Mouse (Mus musculus) layer of hippocampus, adult 18-20 months (tissue): Measurements from ENCODE around the gene Snx6. TPM values are rescaled to one million over a fixed set of nuclear protein-coding genes. Genes with fewer than 3 reads are reported as not detected.
A peak's percentile ranks its signal among the peaks of the same experiment; 100 is the strongest.
"Not testable (repeated sequence)": the region's sequence is repeated elsewhere in the genome, so short reads cannot be mapped to it uniquely, and the experiment has no call there.

Experiments used
- DNase-seq, 2 experiments: peaks; one replicate each; pipeline ENCODE4 v3.0.0; 2022; ENCODE audit warnings: low spot score in 2 of 2
- long read RNA-seq: library from polyadenylated mRNA; stranded (forward); transcript quantifications from one replicate; pipeline ENCODE4 v2.0.0, GENCODE M21; 2021
- total RNA-seq, 2 experiments: library from RNA; stranded (reverse); gene quantifications; 2 replicates each; pipeline ENCODE4 v1.2.3; 2021

Gene Snx6
- total RNA-seq = 10 to 100 TPM; 43.4 to 47.9 TPM
- long read RNA-seq, transcript Snx6-201 (14 exons, 1,928 nt) = major isoform, 67 of 102 reads
- long read RNA-seq, partial matches to known transcripts = 27 of 102 reads
- long read RNA-seq, other reads (novel, unspliced or antisense) = 8 of 102 reads

GRCm38 (mm10) chr12:54795153-54795998 is at the start of gene Snx6:
Gene Snx6 (minus strand): TSS chr12:54795703.
- DNase-seq = peak; percentile 69 to 85

GRCm38 (mm10) chr12:54844415-54844814 is 48.9 kb upstream of the Snx6 start:
- DNase-seq = no peak

GRCm38 (mm10) chr12:54841576-54841975 is 46.1 kb upstream of the Snx6 start:
- DNase-seq = no peak

GRCm38 (mm10) chr12:54839815-54840214 is 44.3 kb upstream of the Snx6 start:
- no peak for DNase-seq

GRCm38 (mm10) chr12:54838931-54839330 is 43.4 kb upstream of the Snx6 start:
- no peak for DNase-seq

GRCm38 (mm10) chr12:54835608-54836570 is 40.4 kb upstream of the Snx6 start:
- no peak for DNase-seq

GRCm38 (mm10) chr12:54834925-54835447 is 39.5 kb upstream of the Snx6 start:
- DNase-seq = peak; percentile 59 to 78

- no peak for DNase-seq
Observed at GRCm38 (mm10) chr12:54833856-54834399, 38.4 kb upstream of the Snx6 start.

GRCm38 (mm10) chr12:54831927-54832326 is 36.4 kb upstream of the Snx6 start:
- DNase-seq = not testable (repeated sequence)

- peak; percentile 62 to 86 for DNase-seq
Observed at GRCm38 (mm10) chr12:54830574-54830973, 35.1 kb upstream of the Snx6 start.

GRCm38 (mm10) chr12:54829876-54830275 is 34.4 kb upstream of the Snx6 start:
- DNase-seq = no peak

- DNase-seq = no peak
Observed at GRCm38 (mm10) chr12:54828043-54828442, 32.5 kb upstream of the Snx6 start.

- no peak for DNase-seq
Observed at GRCm38 (mm10) chr12:54825202-54825601, 29.7 kb upstream of the Snx6 start.

- DNase-seq = peak; percentile 30 to 69
Observed at GRCm38 (mm10) chr12:54822836-54823426, 27.4 kb upstream of the Snx6 start.

GRCm38 (mm10) chr12:54820684-54821161 is 25.2 kb upstream of the Snx6 start:
- no peak for DNase-seq

GRCm38 (mm10) chr12:54819181-54819935 is 23.9 kb upstream of the Snx6 start:
- DNase-seq = no peak

- DNase-seq = no peak
Observed at GRCm38 (mm10) chr12:54810142-54810541, 14.6 kb upstream of the Snx6 start.

- no peak for DNase-seq
Observed at GRCm38 (mm10) chr12:54807481-54807880, 12.0 kb upstream of the Snx6 start.

GRCm38 (mm10) chr12:54806131-54806530 is 10.6 kb upstream of the Snx6 start:
- no peak for DNase-seq
